Mouse (Mus musculus) skeletal muscle tissue, adult 2 months (tissue): ENCODE measurements around the gene Ccdc172.

Experiments used
- DNase-seq: peaks from one replicate; pipeline ENCODE4 v3.0.0-alpha.2; 2012; ENCODE audit warnings: low read depth, low spot score

The Ccdc172 gene

DNA sequence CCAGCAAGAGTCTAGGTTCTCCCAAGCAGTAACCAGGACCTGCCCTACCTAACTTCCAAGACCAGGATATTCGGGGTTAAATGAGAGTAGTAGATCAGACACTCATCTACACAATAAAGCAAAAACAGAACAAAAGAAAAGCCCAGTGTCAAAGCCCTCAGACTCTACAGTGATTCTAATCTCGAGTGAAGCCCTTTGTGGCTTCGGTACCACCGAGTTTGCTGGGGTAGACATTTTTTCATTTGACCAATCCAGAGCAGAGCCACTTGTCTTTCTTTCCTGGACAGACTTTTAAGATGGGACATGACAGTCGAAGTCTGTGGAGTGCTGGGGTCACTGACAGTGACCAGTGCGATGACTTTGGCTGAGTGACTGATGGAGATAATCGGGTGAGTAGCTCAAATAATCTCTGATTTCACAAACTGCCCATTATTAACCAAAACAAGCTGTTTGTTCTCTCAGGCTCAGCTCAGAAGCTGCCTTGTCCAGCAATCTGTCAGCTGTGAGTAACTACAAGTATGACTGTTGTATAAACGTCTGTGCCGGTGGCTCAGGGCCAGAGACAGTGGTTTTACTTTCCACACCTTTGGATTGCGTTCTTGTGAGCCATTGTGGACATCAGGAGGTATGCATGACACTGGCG lies 60.8 kb downstream of the Ccdc172 start:
- no peak for DNase-seq

DNA sequence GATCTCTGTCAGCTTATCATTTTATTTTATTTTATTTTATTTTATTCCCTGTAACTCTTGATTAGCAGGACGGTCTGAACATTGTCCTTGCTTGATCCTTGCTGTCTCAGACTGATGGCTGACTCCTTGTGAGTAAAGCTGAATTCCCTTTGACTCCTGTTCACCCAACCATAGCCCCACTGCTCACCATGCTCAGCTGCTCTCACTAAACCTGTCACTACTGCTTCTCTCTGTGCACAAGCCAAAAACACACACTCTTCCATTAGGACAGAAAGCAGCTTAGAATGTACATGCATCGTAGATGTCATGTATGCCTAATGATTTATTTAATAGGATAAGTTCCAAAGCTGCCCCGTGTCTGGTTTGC lies 61.3 kb downstream of the Ccdc172 start:
- no peak for DNase-seq

DNA sequence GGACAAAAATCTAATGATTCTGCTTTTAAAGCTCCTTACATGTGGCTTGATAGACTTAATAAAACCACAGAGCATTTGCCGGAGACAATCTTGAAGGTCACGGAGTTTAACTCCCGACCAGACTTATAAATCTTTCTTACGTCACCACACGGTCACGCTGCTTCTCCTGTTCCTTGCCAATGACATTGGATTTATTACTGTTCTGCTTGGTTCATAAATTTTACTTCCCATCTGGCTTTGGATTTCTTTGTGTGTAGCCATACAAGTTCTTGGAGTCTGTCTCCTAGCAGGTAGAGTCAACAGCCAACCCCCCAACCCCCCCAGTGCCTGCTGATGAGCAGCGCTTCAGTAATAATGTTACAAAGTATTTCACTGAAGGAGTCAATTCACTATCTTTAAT lies 70.2 kb downstream of the Ccdc172 start:
- no peak for DNase-seq

DNA sequence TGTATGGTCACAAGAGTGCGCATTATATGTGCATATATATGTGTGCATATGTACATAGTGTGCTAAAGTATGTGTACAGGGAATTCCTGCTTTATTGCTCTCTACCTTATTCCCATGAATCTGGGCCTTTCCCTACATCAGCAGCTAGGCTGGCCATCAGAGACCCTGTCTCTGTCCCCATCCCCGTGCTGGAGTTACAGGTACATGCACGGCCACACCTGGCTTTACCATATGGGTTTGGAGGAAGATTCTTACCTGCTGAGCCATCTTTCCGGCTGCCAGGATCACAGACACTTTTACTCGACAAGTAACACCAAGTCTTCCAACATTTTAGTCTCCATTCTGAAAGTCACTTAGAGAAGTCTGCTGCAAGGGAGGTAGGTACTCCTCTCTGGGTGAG lies 71.2 kb downstream of the Ccdc172 start:
- no peak for DNase-seq

DNA sequence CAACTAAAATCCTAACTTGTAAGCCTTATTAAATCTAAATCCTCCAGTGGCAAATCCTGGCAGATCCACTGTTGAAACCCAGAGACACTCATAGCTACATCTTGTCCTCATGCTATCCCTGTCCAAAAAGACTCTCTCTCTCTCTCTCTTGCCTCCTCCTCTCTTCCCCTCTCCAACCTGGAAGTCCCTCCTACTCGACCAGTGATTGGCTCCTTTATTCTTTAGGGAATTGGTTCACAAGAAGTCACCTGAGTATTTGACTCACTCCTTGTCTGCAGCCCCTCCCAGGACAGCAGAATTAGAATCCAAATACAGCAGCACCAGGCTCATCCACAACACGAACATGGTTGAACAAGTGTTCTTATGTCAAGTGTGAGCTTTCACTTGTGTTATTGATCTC lies 74.3 kb downstream of the Ccdc172 start:
- DNase-seq: no peak

DNA sequence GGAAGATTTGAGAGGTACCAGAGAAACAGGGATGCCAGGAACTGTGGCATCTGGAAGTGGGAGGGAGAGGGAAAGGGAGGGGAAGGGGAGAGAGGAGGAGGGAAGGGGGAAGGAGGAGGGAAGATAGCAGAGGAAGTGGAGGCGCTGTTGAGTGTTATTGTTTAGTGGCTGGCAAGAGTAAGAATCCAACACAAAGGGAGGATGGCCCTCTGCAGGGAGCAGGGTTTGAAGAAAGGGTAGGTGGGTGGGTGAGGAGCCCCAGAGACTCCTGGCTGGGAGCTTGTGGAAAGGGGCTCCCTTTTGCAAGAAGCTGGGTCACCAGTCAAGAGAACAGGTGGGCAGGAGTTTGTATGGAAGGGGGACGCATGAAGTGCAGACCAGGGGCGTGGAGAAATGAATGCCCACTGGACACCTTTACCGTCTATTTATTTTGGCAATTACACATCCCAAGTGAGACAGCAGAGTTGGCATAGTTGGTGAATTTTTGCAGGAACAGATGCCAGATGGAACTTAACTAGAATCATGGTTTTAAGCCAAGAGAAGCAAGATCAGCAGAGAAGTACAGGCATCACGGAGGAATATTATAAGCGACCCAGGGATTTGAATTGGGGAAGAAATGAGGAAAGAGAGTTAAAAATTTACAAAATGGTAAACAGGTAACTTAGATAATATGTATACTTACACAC lies 78.6 kb downstream of the Ccdc172 start:
- no peak for DNase-seq

DNA sequence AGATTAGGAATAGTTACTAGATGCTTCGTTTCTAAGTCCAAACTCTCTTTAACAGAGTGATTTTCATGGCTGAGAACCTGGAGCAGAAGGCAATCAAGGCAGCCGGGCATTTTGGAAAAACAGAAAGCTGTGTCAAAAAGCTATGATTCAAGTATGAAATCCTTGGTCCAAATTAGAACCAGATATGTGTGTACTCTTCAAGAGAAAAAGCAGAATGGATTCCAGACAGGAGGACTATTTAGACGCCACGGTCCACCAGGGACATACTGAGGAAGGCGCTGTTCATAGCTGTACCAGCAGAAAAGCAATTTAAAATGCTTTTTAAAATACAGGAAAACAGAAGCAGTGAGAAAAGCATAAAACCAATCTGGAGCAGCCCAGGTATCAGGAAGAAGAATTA lies 88.6 kb downstream of the Ccdc172 start:
- DNase-seq: no peak
